Mouse (Mus musculus) gastrocnemius, adult 18-20 months (tissue): ENCODE measurements around the gene Gm49342. TPM values are rescaled to one million over a fixed set of nuclear protein-coding genes. Genes with fewer than 3 reads are reported as not detected.
A peak's percentile ranks its signal among the peaks of the same experiment; 100 is the strongest.
"Not testable (repeated sequence)": the region's sequence is repeated elsewhere in the genome, so short reads cannot be mapped to it uniquely, and the experiment has no call there.

Experiments
- DNase-seq: peaks from one replicate; pipeline ENCODE4 v3.0.0; 2021; ENCODE audit warnings: low spot score
- long read RNA-seq, 2 experiments: library from polyadenylated mRNA; stranded (forward); transcript quantifications; one replicate each; pipeline ENCODE4 v2.0.0; 2021
- total RNA-seq, 2 experiments: library from RNA; stranded (reverse); gene quantifications; 2 replicates each; pipeline ENCODE4 v1.2.3; 2021

The Gm49342 gene
- 1 to 10 TPM; 2.2 to 6.2 TPM for total RNA-seq
- long read RNA-seq, experiment 1, partial matches to known transcripts: 0 of 1 reads
- long read RNA-seq, experiment 1, other reads (novel, unspliced or antisense): 1 of 1 reads
- long read RNA-seq, experiment 2: 0 reads

DNA sequence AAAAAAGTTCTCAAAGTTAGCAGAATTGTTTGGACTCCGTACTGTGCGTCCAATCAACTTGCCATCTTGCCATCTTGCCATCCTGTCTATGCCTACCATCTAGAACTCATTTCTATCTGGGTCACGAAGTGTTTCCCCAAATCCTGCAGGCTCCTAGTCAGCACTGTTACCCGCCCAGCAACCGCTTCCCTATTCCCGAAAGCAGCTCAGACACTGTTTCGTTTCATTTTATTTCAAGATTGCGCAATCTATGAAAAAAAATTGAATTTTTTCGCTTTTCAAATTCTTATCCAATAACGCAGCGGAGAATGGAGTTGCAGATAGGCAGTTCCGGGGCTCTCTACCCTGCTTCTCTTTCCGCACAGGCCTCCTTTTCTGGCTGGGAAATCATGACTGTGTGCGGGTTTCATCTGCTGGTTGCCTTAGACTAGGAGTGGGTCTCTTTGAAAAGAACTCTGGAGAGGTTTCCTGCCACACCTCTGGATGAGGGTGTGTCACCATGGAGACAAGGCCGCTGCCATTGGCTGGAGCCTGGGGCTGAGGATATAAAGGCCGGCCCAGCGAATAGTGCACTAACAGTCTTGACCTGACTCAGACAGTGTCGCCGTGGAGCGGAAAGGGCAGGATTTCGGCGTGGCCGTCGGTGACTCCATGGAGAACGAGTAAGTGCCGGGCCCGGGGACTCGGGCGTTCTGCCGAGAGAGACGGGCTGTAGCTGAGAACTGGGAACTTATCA lies at the start of gene Gm49342:
Gene Gm49342, plus strand, starts transcription at position 586 of the 736 bp plus-strand sequence.
- DNase-seq: peak; percentile 96

DNA sequence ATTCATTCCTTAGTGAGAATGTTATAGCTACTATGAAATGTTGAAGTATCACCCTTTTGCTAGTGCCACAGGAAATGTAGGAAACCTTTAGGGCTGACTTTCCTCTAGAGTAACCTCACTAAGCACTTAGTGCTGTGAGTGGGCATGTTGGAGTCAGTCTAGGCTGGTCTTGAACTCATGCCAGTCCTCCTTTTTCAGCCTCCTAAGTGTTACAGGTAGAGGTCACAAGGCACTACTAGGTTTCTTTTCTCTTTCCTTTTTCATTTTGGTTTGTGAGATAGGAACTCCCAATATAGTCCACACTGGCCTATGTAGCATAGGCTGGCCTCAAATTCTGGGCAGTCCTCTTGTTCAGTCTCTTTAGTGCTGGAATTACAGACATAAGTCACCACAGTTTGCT lies 48.9 kb upstream of the Gm49342 start:
- no peak for DNase-seq

DNA sequence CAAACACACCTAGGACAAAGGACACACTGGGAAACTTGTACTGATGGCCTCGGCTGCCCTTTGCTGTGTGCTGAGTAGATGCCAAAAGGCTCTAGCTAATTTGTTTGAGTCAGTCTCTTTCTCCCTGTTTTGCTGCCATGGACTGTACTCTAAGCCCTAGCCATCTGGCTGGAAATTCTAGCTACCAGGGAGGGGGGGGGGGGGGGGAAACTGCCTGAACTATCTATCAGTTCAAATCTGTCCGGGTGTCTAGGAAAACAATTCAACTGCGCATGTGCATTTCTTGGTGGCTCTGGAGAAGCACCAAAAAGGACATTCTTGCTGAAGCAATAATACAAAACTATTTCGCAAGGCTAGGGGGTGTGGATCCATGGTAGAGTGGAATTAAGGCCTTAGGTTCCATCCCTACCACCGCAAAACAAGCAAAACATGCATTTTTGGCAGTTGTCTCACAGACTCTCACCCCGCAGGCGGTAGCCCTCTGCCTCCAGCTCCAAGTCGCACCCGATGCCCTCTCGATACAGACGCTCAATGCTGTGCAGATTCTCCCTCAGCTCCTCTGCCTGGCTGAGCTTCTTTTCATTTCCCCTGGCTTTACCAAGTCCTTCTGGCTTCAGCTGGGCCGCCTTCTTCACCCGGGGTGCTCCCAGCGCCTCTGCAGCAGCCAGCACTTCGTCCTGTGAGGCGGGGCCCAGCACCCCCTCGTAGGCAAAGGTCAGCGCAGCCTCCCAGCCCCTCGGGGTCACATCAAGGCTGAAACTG lies 48.2 kb upstream of the Gm49342 start:
- DNase-seq: peak; percentile 90

DNA sequence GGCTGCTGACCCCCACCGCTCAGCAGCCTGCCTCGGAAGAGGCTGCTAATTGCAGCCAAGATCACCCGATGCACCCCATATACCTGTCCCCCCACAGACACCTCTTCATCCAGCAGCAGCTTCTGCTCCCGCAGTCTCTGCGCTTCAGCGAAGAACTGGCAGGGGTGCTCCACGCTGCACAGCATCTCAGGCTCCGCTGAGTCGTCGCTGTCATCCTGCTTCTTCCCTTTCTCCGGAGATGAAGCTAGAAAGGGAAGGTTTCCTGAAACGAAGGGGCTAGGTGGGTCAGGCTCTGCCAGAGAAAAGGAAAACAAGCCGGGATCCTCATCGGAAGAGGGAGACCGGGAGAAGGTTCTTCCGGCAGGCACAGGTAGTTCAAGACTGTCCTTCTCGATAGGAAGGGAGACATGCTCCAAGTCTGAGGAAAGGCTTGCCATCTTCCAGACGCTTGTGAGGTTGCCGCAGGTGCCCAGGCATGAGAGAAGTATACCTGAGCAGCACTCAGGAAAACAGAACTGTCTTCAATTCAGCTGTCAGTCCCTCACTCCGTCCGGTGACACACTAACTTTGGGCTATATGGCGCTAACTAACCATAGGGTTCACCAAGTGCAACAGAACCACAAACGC lies 47.5 kb upstream of the Gm49342 start:
- no peak for DNase-seq

DNA sequence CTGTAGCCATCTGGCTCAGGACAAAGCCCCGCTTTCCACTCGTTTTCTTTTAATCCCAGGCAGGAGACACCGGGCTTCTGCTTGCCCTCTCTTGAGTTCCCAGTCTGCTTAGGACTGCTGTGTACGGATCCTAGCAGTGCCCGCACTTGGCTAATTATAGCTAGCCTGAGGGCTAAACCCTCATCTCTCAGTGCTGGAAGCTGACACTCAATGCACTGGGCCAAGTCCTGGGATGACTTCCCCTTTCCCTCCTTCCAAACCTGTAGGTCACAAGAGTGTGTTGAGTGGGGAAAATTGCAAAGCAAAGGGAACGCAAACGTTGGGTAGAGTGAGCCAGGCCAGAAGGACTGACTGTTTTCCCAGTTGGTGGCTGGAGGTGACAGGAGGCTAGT lies 46.9 kb upstream of the Gm49342 start, which contains the start of gene Klhl33:
Gene Klhl33, minus strand, starts transcription at position 134 of the 392 bp plus-strand sequence.
- DNase-seq: peak; percentile 71

DNA sequence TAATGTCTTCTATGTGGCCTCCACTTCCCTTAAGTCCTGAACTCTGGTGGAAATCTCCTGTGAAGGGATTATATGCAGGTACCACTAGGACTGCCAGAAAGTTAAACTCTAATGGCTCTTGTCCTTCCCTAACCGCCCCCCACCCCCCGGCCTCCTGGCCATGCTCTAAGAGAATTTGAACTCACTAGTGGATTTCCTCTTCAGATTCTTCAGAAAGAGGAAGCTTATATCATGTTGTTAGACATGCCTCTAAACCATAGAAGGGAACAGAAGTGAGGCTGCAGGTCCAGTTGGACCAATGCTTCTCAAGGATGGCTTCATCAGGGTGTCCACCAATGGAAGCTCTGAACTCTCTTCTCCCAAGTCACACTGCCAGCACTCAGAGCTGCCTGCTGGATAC lies 46.3 kb upstream of the Gm49342 start:
- not testable (repeated sequence) for DNase-seq

DNA sequence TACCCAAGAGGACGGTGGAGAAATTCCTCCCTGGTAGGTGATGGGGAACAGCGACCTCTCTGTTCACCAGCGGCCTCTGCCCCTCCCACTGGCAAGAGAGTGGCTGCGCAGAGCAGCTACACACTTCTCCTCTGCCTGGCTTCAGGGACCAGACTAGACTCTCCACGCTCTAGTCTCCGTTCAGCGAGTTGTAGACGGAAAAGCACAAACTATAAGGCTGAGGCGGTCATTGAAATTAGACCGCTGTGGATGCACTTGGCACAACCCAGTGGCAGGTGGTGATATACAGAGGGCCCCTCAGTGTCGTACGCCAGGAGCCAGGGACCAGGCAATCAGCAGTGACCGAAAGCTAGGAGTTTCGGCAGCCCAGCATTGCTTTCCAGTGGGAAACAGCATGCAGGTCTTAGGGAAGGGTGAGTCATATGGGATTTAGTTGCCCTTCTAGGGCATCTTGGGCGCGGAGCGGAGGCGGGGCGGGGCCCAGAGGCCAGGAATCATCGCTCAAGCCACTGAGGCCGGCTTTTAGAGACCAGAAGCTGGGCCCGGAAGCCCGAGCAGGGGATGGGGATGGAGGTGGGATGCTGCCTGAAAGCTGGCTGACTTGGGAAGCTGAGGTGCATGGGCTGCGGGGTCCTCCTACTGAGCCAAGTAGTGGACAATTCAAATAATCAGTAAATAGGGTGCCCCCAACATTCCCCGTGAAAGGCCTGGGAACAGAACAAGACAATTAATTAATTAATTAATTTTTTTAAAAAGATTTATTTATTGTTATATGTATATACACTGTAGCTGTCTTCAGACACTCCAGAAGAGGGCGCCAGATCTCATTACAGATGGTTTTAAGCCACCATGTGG lies 40.1 kb upstream of the Gm49342 start:
- peak; percentile 33 for DNase-seq

DNA sequence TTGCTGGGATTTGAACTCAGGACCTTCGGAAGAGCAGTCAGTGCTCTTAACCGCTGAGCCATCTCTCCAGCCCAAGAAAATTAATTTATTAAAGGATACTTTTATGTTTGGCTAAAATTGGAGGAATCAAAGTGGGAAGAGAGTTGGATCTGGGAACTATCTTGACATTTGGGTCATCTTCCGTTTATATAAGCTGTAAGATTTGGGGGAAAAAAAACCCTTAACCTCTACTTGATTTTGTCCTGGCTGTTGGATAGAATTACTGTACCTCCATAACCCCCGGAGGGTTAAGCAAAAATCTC lies 39.5 kb upstream of the Gm49342 start:
- DNase-seq: no peak

DNA sequence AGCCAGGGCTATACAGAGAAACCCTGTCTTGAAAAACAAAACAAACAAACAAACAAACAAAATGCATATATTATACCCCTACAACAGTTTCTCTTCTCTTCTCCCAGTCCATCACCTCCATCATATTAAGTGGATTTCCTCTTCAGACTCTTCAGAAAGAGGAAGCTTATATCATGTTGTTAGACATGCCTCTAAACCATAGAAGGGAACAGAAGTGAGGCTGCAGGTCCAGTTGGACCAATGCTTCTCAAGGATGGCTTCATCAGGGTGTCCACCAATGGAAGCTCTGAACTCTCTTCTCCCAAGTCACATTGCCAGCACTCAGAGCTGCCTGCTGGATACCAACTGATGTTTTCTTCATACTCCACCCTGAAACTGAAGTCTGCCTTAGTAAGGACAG lies 39.0 kb upstream of the Gm49342 start:
- not testable (repeated sequence) for DNase-seq

DNA sequence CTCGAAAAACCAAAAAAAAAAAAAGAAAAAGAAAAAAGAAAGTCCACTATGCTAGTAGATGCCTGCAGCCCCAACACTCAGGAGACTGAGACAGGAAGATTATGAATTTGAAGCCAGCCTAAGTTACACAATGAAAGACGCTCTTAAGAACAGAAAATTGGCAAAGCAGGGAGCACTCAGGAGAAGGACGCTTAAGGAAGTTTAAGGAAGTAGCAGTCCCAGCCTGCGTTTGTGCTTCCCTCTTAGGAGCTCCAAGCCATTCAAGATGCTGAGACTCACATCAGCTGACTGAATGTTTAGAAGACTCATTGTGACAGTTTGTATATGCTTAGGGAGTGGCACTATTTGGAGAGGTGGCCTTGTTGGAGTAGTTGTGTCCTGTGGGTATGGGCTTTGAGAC lies 36.2 kb upstream of the Gm49342 start:
- no peak for DNase-seq

DNA sequence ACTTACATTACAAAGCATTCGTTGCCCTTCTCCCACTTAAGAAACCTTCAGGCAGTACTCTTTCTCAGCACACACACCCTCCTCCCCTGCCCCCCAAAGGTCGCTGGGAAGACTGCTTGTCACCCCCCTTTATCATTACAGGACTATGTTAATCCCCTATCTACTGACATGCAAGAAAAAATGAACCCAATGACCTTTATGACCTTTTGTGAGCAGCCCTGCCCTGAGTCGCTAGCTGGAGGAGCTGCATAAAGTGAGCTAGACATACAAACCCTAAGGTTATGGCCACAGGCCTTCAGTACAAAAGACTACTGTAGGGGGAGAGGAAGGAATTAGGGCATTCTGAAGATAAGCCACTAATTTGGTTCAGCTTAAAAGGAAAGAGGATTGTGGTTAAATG lies 33.0 kb upstream of the Gm49342 start:
- DNase-seq: no peak

DNA sequence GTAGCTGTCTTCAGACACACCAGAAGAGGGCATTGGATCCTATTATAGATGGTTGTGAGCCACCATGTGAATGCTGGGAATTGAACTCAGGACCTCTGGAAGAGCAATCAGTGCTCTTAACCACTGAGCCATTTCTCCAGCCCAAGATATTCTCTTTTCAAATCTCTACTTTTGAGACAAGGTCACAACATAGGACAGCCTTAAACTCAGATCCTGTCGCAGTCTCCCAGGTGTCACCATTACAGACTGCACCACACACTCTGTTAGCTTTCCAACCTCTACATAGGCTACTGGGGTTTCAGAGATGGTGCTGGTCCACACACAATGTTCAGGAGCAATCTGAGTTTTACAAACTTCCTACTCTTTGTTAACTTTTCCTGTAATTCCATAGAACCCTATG lies 20.9 kb upstream of the Gm49342 start:
- not testable (repeated sequence) for DNase-seq

DNA sequence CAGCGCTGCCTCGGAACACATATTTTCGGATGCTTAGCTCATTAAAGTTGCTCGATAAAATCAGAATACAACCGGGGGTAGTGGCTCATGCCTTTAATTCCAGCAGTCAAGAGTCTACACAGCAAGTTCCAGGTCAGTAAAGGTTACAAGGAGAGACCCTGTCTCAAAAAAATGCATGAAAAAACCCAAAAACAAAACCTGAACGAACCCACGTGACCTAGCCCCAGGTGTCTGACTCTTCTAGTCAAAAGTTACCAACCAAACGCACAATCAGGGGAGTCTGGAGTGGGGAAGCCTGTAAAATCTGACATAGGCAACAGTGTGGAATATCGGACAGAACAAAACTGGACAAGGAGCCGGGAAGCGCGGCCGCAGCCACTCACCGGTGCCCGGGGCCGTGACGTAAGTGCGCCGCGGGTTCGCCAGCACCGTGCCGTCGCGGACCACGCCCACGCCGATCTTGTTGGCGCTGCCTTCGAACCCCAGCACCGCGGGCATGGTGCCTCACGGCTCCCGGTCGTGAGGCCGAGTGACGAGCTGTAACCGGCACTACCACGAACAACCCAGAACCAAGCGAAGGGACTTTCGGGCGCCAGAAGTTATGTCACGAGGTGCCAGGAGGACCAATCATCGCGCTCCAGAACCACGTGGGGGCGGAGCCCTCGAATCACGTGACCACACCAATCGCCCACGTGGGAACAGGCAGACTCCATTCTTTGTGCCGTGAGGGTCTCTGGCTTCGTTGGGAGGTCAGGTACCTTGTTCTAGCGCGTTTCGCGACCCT lies 19.8 kb upstream of the Gm49342 start, which contains the start of the genes Osgep and Apex1:
Gene Osgep, minus strand, starts transcription at position 613 of the 784 bp plus-strand sequence.
Gene Apex1, plus strand, starts transcription at position 688 of the 784 bp plus-strand sequence.
- DNase-seq: peak; percentile 97

DNA sequence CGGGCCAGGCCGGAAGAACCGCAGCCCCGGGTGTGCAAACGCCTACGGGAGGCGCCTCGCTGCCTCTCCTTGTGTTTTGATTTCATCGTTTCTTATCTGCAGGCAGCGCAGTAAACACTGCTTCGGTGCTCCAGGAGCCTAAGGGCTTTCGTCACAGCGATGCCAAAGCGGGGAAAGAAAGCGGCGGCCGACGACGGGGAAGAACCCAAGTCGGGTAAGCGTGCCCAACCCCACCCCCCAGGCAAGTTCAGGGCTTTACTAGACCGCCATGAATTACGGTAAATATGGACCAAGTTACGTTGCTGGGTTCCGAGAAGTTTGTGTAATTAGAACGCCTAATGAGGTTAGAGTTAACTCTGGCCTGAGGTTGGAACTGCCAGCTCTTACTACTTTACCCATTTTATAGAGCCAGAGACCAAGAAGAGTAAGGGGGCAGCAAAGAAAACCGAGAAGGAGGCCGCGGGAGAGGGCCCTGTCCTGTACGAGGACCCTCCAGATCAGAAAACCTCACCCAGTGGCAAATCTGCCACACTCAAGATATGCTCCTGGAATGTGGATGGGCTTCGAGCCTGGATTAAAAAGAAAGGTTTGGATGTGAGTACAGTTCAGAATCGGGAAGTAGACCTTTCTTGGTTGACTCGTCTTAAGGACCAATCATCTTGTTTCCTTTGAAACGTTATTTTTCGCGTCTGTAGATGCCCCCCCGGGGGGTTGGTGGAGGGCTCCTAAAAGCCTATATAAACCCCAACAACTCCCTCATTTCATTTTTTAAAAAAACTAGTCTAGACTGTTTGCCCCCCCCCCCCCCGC lies 19.0 kb upstream of the Gm49342 start:
- no peak for DNase-seq

DNA sequence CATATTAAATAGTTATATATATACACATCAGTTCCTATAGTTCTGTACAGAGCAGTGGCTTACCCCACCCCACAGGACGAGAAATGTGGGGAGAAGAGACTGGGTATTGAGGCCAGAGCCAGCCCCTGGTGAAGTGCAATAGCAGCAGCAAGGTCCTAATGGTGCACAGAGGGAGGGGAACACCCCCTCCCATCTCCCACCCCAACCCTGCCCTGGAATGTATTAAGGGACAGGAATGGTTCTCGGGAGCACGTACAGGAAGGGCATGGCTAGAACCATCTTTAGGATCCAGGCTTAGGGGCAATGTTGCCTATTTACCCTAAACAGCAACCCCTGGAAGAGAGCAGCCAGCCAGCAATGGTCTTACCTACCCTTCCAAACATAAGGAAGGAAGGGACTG lies 17.0 kb upstream of the Gm49342 start:
- DNase-seq: no peak

DNA sequence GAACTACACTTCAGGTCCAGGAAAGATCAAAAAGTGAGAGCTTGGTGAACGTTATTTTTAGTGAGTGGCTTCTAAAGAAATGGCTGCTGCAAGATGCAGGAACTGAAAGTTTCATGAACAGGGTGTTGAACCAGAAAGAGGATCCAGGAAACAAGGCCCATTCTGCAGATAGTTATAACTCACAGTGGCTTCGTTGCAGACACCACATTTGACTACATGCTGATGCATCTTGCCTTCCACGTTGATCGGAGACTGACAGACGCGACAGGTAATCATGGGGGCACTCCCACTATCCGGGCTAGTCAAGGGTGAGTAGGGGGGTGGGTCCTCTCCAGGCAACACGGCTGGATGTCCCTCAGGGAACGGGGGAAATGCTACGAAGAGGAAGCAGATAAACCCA lies 14.4 kb upstream of the Gm49342 start:
- DNase-seq: no peak

DNA sequence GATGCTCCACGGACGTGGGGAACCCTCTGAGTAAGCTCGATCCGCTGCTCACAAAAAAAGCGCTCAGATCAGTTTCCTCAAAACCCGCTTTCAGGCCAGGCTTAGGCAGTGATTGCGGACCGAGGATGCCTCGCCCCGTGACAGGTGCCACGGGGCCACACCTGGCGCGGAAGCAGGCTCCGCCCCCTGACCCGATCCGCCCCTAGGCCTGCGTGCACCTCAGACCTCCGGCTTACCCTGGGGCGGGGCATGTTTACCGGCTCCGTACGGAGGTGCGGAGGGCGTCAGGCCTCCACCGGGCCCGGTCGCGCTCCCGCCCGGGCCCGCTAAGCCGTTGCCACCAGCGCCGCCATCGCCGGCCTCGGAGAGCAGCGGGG lies 14.0 kb upstream of the Gm49342 start:
- DNase-seq: peak; percentile 40

DNA sequence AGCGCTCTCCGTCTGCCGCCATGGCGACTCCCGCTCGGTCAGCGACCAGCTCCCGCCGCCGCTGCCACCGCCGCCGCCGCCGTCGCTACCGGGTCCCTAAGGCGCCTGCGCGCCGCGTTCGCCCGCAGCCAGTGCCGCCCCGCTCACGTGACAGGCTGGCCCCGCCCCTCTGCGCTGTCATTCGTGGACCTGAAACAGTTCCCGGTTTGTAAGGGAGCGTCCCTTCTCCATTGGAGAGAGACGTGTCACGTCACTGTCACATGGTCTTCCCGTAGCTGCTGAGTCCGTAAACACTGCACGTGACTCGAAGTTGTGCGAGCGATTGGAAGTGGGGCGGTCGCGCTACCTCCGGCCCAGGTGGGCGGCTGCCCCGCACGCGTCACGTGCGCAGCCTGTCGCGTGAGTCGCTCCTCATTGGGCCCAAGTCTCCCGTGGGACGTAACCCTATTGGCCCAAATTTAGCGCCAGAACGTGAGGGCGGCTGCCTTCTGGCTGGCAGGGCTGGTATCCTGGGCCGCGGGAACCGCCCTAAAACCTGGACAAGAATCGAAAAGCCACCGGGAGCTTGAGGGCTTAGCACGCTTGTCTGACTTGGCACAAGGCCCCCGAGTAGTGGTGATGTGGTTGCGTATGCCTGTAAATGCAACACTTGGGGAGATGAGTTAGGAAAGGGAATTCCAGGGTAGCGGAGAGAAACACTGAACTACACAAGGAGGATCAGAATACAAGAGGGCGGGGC lies 13.4 kb upstream of the Gm49342 start, which contains the start of the genes Pip4p1 and Pnp:
Gene Pip4p1, minus strand, starts transcription at position 103 of the 739 bp plus-strand sequence.
Gene Pnp, plus strand, starts transcription at position 329 of the 739 bp plus-strand sequence.
- peak; percentile 99 for DNase-seq
